Mouse (Mus musculus) C2C12 (cell line): ENCODE data around the gene Atg4b.
"Not testable (repeated sequence)": the region's sequence is repeated elsewhere in the genome, so short reads cannot be mapped to it uniquely, and the experiment has no call there.

Source experiments
- CTCF ChIP-seq: IDR thresholded peaks from one replicate; pipeline ENCODE4 v1.5.1; 2011; ENCODE audit not compliant: control insufficient read depth, insufficient read depth, insufficient read length
- USF1 ChIP-seq: IDR thresholded peaks from one replicate; pipeline ENCODE4 v1.6.1; 2011; ENCODE audit warnings: low read depth, mild to moderate bottlenecking, control low read depth, moderate library complexity

DNA sequence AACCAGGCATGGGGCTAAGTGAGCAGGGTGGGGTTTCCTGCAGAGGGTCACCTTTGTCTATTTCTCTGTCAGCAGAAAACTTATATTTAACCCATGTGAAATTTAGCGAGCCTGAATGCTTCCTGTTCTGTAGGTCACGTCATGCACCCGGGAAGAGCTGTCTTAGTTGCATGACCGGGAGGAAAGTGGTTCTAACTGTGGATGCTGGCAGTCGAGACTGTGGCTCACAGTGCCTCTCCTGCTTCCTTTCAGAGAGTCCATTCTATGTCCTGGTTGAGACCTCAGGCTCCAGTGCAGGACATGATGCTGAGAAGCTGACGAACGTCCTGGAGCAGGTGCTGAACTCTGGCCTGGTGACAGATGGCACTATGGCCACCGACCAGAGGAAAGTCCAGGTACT is 87.3 kb downstream of the Atg4b start:
- TF ChIP-seq CTCF, USF1: not testable (repeated sequence)
